Mouse (Mus musculus) adrenal gland, adult (tissue): ENCODE results near the gene Kpna3.
"Not testable (repeated sequence)": the region's sequence is repeated elsewhere in the genome, so short reads cannot be mapped to it uniquely, and the experiment has no call there.

Experiments used
- DNase-seq, 2 experiments: peaks; one replicate each; pipeline ENCODE4 v3.0.0; 2022 to 2023; ENCODE audit warnings: low spot score in 1 of 2; ENCODE audit not compliant: inconsistent age in 2 of 2

Kpna3 gene

GRCm38 (mm10) chr14:61439661-61440559 lies at the start of gene Kpna3:
Kpna3 (minus strand) TSS chr14:61439874.
- peak; percentile 99 to 100 for DNase-seq

- DNase-seq, result no peak
These were observed 20.7 kb upstream of the Kpna3 start for GRCm38 (mm10) chr14:61460365-61460764.

- no peak for DNase-seq
These were observed 17.8 kb upstream of the Kpna3 start for GRCm38 (mm10) chr14:61457468-61457867.

- no peak for DNase-seq
These were observed 15.9 kb upstream of the Kpna3 start for GRCm38 (mm10) chr14:61455571-61455970.

GRCm38 (mm10) chr14:61453032-61453431 lies 13.4 kb upstream of the Kpna3 start:
- no peak for DNase-seq

- no peak for DNase-seq
These were observed 12.8 kb upstream of the Kpna3 start for GRCm38 (mm10) chr14:61452481-61452880.

- peak in 1 of 2 experiments; percentile 41 for DNase-seq
These were observed 8.1 kb upstream of the Kpna3 start for GRCm38 (mm10) chr14:61447775-61448174.

- DNase-seq, result no peak
These were observed 473 bp downstream of the Kpna3 start for GRCm38 (mm10) chr14:61439141-61439660.

GRCm38 (mm10) chr14:61438171-61438945 lies 1.3 kb downstream of the Kpna3 start:
- peak in 1 of 2 experiments; percentile 55 for DNase-seq

- no peak for DNase-seq
These were observed 2.8 kb downstream of the Kpna3 start for GRCm38 (mm10) chr14:61436866-61437265.

- no peak for DNase-seq
These were observed 11.4 kb downstream of the Kpna3 start for GRCm38 (mm10) chr14:61428126-61428787.

GRCm38 (mm10) chr14:61427095-61427494 lies 12.6 kb downstream of the Kpna3 start:
- DNase-seq, result not testable (repeated sequence)

GRCm38 (mm10) chr14:61425080-61425665 lies 14.5 kb downstream of the Kpna3 start:
- DNase-seq, result no peak

- no peak for DNase-seq
These were observed 24.0 kb downstream of the Kpna3 start for GRCm38 (mm10) chr14:61415719-61416118.

GRCm38 (mm10) chr14:61415311-61415710 lies 24.4 kb downstream of the Kpna3 start:
- peak in 1 of 2 experiments; percentile 37 for DNase-seq

GRCm38 (mm10) chr14:61414808-61415207 lies 24.9 kb downstream of the Kpna3 start:
- DNase-seq, result no peak

GRCm38 (mm10) chr14:61414199-61414598 lies 25.5 kb downstream of the Kpna3 start:
- DNase-seq, result no peak

GRCm38 (mm10) chr14:61413686-61414085 lies 26.0 kb downstream of the Kpna3 start:
- DNase-seq, result no peak

- DNase-seq, result no peak
These were observed 29.7 kb downstream of the Kpna3 start for GRCm38 (mm10) chr14:61410020-61410419.

GRCm38 (mm10) chr14:61407055-61407454 lies 32.6 kb downstream of the Kpna3 start:
- DNase-seq, result no peak

GRCm38 (mm10) chr14:61405761-61406160 lies 33.9 kb downstream of the Kpna3 start:
- DNase-seq, result no peak
